Mouse (Mus musculus): ENCODE measurements at regions not wholly inside any gene's neighbourhood (a gene's known extent, or its start where the extent isn't known, plus 50 kb on each side); places are given as distances from the start of the nearest gene placed in this dataset.

DNA sequence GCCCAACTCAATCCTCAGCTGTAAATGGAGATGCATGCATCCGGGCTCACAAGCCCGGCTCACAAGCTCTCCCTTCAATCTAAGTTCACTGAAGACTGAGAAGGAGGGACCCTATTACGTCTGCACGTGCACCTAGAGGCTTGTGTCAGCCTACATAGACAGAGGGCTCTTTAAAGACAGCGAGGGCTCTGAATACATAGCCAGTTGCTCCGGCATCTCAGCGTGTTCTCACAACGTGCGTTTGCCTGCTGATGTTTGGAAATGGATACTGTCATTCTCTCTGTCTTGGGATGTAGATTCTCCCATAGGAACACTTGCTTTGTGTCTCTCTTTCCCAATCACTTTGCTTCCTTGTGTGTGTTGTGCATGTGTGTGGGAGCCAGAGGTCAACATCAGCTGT lies 83.8 kb downstream of the Sox9 start:
- no peak for DNase-seq (ENCODE audit: low spot score)
- Histone ChIP-seq H3K4me3 (no peak overlapping the region), H3K4me1 (peaks cover 26% of the 10 kb centered on the region), H3K27ac (no peak overlapping the region), H3K27me3 (ENCODE audit: low read depth, poor library complexity, severe bottlenecking) (peaks cover 33% of the 10 kb centered on the region), H3K36me3 (no peaks in the 10 kb centered on the region), H3K9me3 (replicated peaks) (no peaks in the 10 kb centered on the region)
- 93% methylated on average over 9 of the region's 9 CpGs for WGBS

DNA sequence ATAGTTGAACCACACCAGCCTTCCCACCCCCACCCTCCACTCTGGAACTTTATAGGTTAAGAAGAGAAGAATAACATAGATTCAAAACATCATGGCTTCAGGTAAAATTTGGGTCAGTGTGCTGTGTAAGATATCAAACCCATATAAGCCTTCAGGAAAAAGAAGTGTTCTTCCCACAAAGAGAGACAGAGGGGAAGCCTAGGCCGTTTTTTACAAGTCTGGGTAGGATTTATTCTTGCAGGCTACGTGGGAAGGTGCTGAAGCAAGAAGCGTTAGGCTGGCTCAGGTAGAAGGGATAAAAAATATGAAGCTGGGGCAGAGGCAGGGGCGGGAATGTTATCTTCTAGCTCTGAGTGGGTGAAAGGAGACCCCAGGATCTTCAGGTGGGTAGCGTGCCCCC lies 87.5 kb downstream of the Sox9 start:
- H3K36me3 ChIP-seq: no peaks in the 10 kb centered on the region
- WGBS: 40% methylated on average over 5 of the region's 5 CpGs
- no peaks in the 10 kb centered on the region for H3K9me3 ChIP-seq (replicated peaks)
- DNase-seq (ENCODE audit: low spot score): no peak
- H3K27ac ChIP-seq: peak overlapping the region; percentile 83
- H3K27me3 ChIP-seq (ENCODE audit: low read depth, poor library complexity, severe bottlenecking): peaks cover 28% of the 10 kb centered on the region
- peaks cover 45% of the 10 kb centered on the region for H3K4me1 ChIP-seq
- peak overlapping the region; percentile 42; the same call in 1 of the 2 replicates for H3K4me3 ChIP-seq

DNA sequence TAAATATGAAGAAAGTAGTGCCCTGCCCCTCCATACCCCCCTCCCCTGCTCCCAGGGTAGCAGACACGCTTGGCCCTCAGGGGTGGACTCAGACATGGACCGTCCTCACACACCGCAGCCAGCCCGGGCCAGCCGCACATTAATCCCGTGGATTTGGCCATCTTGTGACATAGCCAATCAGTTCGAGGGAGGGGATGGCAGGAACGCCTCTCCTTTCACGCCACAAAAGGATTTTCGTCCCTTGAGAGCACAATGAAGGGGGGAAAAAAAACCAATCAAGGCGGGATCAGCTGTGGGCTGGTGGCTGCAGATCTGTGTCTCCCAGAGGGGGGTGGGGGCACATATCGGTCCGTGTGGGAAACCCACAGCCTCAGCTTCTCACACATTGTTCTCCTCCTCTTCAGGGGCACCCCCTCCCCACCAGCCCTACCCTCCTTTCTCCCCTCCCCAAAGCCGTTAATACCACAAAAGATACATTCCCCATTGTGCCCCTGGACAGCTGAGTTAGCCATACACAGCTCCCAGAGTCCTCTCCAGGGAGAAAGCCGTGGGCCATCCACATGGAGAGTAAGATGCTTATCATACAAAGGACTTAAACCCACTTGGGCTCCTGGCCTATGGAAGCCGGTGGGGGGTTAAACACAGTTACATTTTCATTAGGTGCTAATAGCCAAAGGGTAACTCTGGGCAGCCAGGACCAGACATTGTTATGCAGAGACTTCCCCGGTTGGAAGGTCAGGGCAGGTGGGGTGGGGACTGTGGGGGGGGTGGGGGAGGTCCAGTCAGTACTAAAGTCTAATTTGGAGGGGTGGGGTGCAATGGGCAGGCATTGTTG lies 88.4 kb downstream of the Sox9 start:
- no peaks in the 10 kb centered on the region for H3K36me3 ChIP-seq
- DNase-seq (ENCODE audit: low spot score): peak; percentile 61
- peaks cover 45% of the 10 kb centered on the region for H3K4me1 ChIP-seq
- WGBS: 6% methylated on average over 17 of the region's 17 CpGs
- peak overlapping the region; percentile 83 for H3K27ac ChIP-seq
- peak overlapping the region; percentile 42 for H3K4me3 ChIP-seq
- no peaks in the 10 kb centered on the region for H3K9me3 ChIP-seq (replicated peaks)
- H3K27me3 ChIP-seq (ENCODE audit: low read depth, poor library complexity, severe bottlenecking): peaks cover 28% of the 10 kb centered on the region

DNA sequence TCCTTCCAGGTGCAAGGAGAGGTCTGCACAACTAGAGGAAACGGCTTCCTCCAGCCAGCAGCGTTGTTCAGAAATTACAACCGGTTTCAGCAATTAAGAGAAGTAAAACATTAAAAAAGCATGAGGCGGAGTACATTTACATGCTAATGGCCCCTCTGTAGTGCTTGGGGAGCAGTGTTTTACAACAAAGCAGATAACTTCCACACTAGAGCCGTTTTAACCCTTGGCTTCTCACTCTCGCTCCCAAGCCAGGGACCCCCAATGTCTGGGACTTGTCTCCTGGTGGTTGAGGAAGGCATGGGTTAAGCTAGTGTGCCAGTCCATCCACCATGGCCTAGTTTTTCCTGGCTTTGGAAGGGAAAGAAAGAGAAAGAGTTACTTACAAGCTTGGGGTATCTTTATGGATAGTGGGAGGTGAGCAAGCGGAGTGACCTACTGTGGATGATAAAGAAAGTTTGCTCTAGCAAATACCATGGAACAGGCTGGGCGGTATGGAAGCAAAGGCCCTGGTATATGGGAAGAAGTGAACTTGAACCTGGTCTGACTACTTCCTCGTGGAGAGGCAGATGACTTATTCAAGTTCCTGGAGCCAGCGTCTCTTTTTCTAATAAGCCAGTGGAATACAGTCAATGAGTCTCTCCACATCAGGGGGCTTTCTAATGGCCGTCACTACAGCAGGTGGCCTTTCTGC lies 90.8 kb downstream of the Sox9 start:
- Histone ChIP-seq H3K4me3 (no peak overlapping the region), H3K4me1 (peaks cover 42% of the 10 kb centered on the region), H3K36me3 (no peaks in the 10 kb centered on the region), H3K9me3 (replicated peaks) (no peaks in the 10 kb centered on the region), H3K27me3 (ENCODE audit: low read depth, poor library complexity, severe bottlenecking) (peaks cover 17% of the 10 kb centered on the region), H3K27ac (peak overlapping the region; percentile 50; the same call in 1 of the 2 replicates)
- WGBS: 55% methylated on average over 11 of the region's 11 CpGs
- DNase-seq (ENCODE audit: low spot score): no peak

DNA sequence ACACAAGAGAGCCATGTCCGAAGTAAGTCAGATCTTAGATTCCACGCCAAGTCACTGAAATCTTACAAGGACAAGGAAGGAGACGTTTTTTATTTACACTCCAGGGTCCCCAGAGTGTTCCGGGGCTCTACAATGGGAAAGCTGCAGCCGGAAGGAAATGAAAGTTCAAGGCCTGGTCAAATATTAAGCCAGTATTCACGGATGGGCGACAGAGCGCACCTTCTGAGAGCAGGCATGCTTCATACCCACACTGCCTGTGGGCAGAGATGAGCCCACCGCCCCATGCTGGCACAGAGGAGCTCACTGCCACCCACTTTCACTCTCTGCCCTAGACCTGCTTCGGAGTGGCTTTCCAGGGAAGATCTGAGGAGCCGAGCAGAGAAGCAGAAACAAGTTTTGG lies 92.2 kb downstream of the Sox9 start:
- Histone ChIP-seq H3K4me3 (no peak overlapping the region), H3K9me3 (replicated peaks) (no peaks in the 10 kb centered on the region), H3K4me1 (peaks cover 41% of the 10 kb centered on the region), H3K27me3 (ENCODE audit: low read depth, poor library complexity, severe bottlenecking) (peaks cover 12% of the 10 kb centered on the region), H3K27ac (0 out of 2 replicates have a peak overlapping the region, but pooled peaks have one; percentile 4), H3K36me3 (no peaks in the 10 kb centered on the region)
- DNase-seq (ENCODE audit: low spot score): no peak
- WGBS: 91% methylated on average over 11 of the region's 11 CpGs

DNA sequence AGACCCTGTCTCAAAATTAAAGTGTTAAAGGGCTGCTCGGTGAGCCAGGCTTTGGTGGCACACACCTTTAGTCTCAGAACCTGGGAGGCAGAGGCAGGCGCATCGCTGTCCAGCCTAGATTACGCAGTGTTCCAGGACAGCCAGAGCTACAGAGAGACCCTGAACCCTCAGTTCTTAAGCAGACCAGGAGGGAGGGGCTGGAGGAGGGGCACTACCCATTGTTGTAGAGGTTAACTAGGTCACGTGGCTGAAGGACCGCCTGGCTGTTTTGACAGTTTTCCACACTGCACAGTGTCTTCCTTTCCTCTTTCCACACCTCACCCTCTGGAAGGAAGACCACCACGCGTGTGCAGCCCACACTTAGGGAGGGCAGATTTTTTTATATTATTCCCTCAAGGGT lies 94.2 kb downstream of the Sox9 start:
- Histone ChIP-seq H3K27ac (no peak overlapping the region), H3K27me3 (ENCODE audit: low read depth, poor library complexity, severe bottlenecking) (peaks cover 8% of the 10 kb centered on the region; the same call in 1 of the 2 replicates), H3K9me3 (replicated peaks) (no peaks in the 10 kb centered on the region), H3K4me1 (peaks cover 21% of the 10 kb centered on the region), H3K4me3 (no peak overlapping the region), H3K36me3 (no peaks in the 10 kb centered on the region)
- DNase-seq (ENCODE audit: low spot score): no peak
- WGBS: 59% methylated on average over 8 of the region's 8 CpGs

DNA sequence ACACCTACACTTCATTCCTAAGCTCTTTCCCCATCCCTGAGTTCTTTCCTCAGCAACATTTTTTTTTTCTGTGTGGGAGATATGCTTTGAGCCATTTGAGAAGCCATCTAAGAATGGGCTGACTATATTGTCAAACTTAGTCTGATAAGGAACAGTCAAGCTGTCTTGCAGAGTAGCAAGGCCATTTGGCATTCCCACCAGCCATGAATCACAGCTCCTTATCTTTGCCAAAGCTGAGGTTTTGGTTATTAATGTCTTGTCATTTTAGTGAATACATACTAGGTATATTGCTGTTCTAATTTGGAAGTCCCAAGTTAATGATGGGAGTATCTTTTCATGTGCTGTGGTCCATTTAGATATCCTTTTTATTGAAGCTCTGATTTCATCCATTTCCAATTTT lies 96.4 kb downstream of the Sox9 start:
- Histone ChIP-seq H3K4me1 (no peaks in the 10 kb centered on the region), H3K36me3 (no peaks in the 10 kb centered on the region), H3K4me3 (no peak overlapping the region), H3K9me3 (replicated peaks) (no peaks in the 10 kb centered on the region), H3K27ac (no peak overlapping the region), H3K27me3 (ENCODE audit: low read depth, poor library complexity, severe bottlenecking) (no peaks in the 10 kb centered on the region)
- DNase-seq (ENCODE audit: low spot score): no peak

DNA sequence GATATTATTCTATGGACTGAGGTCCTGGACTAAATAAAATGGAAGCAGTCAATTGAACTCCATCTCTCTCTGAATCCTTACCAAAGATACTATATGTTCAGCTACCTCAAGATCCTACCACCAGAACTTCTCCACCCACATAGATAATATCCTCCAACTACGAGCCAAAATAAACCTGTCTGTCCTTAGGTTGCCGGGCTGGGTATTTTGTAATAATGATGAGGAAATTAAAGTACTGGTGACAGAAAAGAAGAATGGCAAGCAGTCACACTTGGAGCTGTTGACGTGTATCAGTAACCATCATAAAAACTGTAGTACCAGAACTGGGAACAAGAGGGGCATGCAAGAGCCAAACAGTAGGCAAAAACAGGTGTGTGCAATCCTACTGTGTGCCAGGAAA lies 98.7 kb downstream of the Sox9 start:
- H3K27me3 ChIP-seq (ENCODE audit: low read depth, poor library complexity, severe bottlenecking): no peaks in the 10 kb centered on the region

DNA sequence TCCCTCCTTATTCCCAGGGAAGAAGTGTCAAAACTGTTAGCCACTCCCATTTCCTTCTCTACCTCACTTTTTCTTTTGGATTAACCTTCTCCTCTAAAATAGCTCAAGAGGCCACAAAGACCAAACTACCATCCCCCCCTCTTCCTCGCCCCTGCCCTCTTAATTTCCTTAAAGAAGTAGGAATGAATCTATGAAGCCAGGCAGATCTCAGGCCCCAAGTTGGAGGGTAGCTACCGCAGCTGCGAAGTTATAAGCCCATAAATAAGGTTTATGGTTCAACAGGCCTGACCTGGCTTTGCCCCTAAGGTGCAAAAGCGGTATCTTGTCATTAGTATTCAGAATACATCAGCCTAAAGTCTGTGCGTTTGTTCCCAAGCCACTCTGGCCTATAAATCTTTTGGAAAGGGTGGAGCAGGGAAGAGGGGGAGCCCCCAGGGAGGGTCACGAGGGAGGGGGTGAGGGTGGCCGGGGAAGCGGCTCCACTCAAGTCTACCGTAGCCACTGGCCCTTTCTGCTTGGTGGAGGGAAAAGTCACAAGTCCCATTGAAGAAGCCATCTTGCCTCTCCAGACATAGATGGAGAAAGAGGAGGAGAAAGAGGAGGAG lies 103.4 kb downstream of the Sox9 start:
- Histone ChIP-seq H3K27ac (peak overlapping the region; percentile 70; the same call in 1 of the 2 replicates), H3K9me3 (replicated peaks) (no peaks in the 10 kb centered on the region), H3K36me3 (no peaks in the 10 kb centered on the region), H3K4me3 (no peak overlapping the region), H3K4me1 (peaks cover 18% of the 10 kb centered on the region), H3K27me3 (ENCODE audit: low read depth, poor library complexity, severe bottlenecking) (no peaks in the 10 kb centered on the region)
- DNase-seq (ENCODE audit: low spot score): peak; percentile 43
- WGBS: 28% methylated on average over 9 of the region's 9 CpGs

More for the DNA sequence above, 98.7 kb downstream of the Sox9 start:
- no peak for DNase-seq (ENCODE audit: low spot score)
- WGBS: 90% methylated on average over 3 of the region's 3 CpGs
- Histone ChIP-seq H3K36me3 (no peaks in the 10 kb centered on the region), H3K4me1 (peaks cover 11% of the 10 kb centered on the region), H3K4me3 (no peak overlapping the region), H3K27ac (no peak overlapping the region), H3K9me3 (replicated peaks) (no peaks in the 10 kb centered on the region)

DNA sequence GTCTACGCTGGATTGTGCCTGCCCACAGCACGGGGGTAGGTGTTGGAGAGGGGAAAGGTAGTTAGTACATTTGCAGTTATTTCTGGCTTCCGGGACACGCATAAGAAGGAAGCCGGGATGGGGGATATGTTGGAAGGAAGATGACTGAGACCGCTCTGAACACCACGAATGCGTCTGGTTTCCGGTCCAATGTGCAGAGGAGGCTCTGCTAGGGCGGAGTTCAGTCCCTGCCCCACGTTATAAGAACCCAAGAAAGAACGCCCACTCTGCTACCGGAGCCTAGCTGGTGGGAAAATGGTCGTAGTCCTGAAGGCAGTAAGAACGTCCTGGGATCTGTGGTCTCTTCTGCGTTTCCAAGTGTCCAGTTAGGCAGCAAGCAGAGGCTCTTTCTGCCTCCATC lies 104.1 kb downstream of the Sox9 start:
- H3K36me3 ChIP-seq: no peaks in the 10 kb centered on the region
- 84% methylated on average over 16 of the region's 16 CpGs for WGBS

DNA sequence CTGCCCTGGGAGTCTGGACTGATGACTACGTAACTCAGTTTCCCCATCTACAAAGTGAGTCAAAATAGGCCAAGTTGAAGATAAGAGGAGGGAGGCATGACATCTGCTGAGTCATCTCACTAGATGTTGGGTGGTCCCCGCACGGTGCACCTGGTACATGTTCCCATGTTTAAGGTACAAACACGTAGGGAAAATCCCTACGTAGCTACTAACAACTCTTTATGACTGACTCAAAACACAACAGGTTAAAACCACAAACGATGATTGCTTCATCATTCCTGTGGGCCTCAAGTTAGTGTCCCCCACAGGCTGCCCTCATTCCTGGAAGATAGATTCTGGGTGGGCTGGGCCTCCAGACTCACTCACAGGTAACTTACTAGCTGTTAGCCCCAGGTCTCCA lies 107.7 kb downstream of the Sox9 start:
- Histone ChIP-seq H3K27me3 (ENCODE audit: low read depth, poor library complexity, severe bottlenecking) (no peaks in the 10 kb centered on the region), H3K4me1 (peaks cover 17% of the 10 kb centered on the region), H3K9me3 (replicated peaks) (no peaks in the 10 kb centered on the region), H3K36me3 (no peaks in the 10 kb centered on the region), H3K27ac (no peak overlapping the region), H3K4me3 (no peak overlapping the region)
- no peak for DNase-seq (ENCODE audit: low spot score)
- WGBS: 95% methylated on average over 6 of the region's 6 CpGs

More for the DNA sequence above, 104.1 kb downstream of the Sox9 start:
- H3K27me3 ChIP-seq (ENCODE audit: low read depth, poor library complexity, severe bottlenecking): no peaks in the 10 kb centered on the region
- peaks cover 18% of the 10 kb centered on the region for H3K4me1 ChIP-seq
- H3K27ac ChIP-seq: peak overlapping the region; percentile 70
- no peak overlapping the region for H3K4me3 ChIP-seq
- no peaks in the 10 kb centered on the region for H3K9me3 ChIP-seq (replicated peaks)
- DNase-seq (ENCODE audit: low spot score): no peak

DNA sequence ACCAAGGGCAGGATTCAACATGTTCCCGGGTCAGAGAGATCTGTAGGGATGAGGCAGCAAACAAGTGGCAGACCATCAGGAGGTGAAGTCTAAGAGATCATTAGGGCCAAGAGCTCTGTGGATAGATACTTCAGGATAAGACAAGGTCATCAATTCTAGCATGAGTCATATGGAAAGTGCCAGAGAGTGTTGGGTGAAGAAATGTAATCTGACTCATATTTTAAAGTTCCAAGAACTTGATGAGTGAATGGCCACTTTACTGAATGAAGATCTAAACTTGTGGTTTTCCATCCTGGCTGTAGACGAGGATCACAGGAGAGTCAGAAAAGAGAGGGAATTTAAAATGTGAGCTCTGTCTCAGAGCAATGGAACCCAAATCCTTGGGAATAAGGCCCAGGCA lies 115.6 kb downstream of the Sox9 start:
- H3K27me3 ChIP-seq (ENCODE audit: low read depth, poor library complexity, severe bottlenecking): no peaks in the 10 kb centered on the region
- 90% methylated on average over 2 of the region's 2 CpGs for WGBS
- no peak for DNase-seq (ENCODE audit: low spot score)
- H3K27ac ChIP-seq: no peak overlapping the region
- no peaks in the 10 kb centered on the region for H3K9me3 ChIP-seq (replicated peaks)
- no peaks in the 10 kb centered on the region for H3K36me3 ChIP-seq
- H3K4me1 ChIP-seq: no peaks in the 10 kb centered on the region
- no peak overlapping the region for H3K4me3 ChIP-seq

DNA sequence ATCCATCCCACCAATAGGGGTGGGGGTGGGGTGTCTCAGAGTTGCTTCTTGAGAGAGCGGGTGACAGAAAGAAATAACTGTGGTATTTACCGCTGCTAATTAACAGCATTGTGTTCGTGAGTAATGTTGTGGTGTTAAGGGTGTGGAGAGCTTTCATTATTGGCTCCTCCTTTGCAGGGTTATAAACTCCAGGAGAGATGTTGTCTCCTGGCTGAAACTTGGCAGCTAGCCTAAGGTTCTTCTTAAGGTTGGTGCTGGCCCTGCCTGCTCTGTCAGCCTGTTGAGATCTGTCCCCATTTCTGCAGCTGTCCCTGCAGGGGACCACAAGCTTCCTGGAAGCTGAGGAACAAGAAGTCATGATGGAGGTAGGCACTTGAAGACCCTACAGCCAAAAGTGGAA lies 120.6 kb downstream of the Sox9 start:
- Histone ChIP-seq H3K9me3 (replicated peaks) (no peaks in the 10 kb centered on the region), H3K36me3 (no peaks in the 10 kb centered on the region), H3K4me1 (no peaks in the 10 kb centered on the region), H3K4me3 (no peak overlapping the region), H3K27ac (no peak overlapping the region), H3K27me3 (ENCODE audit: low read depth, poor library complexity, severe bottlenecking) (no peaks in the 10 kb centered on the region)
- WGBS: 53% methylated on average over 3 of the region's 3 CpGs
- no peak for DNase-seq (ENCODE audit: low spot score)

Data from limb, embryonic 10.5 days (tissue).